Mouse (Mus musculus): Measurements from ENCODE around the gene Trnp1.
A peak's percentile ranks its signal among the peaks of the same experiment; 100 is the strongest.

Gene Trnp1

DNA sequence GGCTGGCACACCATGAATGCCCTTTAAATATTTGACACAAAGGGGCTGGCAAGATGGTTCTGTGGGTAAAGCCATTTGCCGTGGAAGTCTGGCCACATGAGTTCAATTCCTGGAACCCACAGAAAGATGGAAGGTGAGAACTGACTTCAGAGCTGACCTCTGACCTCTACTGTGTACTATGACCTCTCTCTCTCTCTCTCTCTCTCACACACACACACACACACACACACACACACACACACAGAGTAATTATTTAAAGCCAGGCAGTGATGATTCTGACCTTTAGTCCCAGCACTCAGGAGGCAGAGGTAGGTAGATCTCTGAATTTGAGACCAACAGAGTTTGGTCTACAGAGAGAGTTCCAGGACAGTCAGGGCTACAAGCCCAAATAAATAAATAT lies 38.3 kb downstream of the Trnp1 start:
- no peak for DNase-seq (ENCODE audit: low spot score)

DNA sequence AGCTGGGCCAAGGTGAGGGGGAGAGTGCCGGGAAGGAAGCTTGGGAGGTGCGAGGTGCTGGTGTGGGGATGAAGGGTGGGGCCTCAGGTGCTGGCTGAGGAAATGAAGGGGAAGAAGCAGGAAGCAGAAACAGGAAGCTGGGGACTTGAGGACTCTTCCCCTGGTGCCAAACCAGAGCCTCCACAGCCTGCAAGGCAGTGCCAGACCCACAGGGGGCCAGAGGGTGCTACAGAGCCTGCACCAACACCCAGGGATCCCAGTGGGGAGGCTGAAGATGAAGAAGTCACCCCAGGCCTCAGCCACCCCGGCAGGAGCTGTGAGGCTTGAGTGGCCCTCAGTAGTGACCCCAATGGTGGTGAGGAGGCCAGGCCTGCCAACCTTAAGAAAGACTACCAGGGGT lies 40.3 kb downstream of the Trnp1 start:
- DNase-seq (ENCODE audit: low spot score) = no peak

DNA sequence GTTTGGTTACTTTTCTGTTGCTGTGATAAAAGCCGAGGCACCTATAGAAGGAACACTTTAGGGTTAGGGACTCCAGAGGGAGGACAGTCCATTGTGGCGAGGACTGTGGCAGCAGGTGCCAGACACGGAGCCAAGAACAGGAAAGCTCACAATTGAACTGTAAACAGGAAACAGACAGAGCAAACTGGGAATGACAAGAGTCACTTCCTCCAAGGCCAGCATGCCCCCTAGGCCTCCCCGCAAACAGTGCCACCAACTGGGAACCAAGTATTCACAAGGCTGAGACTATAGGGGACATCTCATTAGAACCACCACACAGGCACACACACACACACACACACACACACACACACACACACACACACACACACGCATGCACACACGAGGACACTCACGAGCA lies 45.9 kb downstream of the Trnp1 start:
- no peak for DNase-seq (ENCODE audit: low spot score)

DNA sequence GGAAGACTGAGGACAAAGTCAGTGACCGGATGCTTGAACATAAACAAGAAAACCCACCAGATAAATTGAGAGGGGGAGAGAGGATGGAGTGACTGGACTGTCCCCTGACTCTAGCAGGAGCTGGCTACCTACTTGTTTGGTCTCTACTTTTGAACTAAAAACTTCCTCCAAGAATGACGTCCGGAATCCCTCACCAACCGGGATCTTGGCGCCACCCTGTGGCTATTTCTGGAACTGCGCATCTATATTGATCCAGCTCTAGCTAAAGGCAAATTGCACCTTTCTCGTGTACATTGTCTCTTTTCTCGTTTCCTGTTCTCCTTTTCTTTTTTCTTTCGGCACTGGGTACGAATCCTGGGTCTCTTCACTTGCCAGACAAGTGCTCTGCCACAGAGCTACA lies 46.8 kb downstream of the Trnp1 start:
- peak; percentile 86 for DNase-seq (ENCODE audit: low spot score)

DNA sequence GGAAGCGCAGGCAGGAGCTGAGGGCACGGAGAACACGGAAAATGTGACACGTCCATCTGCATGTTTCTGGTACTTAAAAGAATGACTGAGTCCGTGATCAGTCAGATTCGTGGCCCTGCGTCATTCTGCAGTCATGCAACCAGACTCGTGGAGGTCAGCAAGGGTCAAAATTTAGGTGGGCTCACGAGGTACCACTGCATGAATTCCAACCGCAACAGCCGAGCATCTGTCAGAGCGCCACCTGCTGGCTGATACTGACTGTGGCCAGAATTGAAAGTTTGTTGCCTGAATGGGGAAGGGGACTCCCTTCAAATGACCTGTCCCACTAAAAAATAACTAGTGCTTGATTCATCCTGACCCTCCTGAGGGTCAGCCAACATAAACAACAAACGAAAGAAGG lies 48.6 kb downstream of the Trnp1 start:
- DNase-seq (ENCODE audit: low spot score) = peak; percentile 26

DNA sequence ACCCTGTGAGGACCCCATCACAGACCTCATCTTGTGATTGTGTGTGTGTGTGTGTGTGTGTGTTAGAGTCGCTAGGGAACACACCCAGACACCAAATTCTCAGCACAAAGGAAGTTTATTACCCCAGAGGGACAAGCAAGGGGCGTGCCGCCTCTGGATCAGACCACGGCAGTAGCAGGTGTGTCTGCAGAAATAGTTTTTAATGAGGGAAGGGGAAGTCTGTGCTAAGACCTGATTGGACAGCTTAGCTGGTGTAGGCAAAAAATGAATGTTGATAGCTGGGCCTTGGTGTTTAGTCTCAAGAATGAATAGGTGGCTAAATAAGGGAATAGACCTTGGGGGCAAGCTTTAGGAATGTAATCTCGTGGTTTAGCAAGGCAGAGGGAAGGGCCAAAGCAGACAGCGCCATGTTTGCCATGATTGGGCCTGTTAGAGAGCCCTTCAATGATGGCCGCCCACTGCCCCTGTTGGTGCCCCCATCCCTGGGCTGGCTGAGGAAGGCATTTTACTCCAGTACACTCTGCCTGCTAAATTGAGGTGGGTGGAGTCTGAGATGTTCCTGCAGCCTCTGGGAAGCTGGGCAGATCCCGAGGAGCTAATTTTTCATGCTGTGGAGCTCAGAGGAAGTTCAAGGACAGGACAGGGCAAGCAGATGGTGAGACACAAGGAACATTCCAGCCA lies 49.5 kb downstream of the Trnp1 start:
- no peak for DNase-seq (ENCODE audit: low spot score)

DNA sequence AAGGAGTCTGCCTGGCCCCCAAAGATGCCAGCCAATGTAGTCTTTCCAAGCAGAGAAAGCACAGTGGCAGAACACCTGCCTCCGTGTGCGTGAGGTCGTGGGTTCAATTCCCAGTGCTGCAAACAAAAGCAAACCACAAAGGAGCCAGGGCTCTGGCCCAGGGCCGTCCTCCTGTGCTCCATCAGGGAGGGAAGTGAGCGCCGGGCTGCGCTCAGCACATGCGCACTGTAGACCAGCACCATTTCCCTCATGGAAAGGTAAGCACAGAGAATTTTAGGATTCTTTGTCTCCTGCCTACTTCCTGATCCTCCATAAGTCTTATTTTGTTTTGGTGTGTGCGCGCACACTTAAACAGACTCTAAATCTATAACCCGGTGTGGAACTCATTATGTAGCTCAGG lies 50.4 kb downstream of the Trnp1 start:
- DNase-seq (ENCODE audit: low spot score) = no peak

DNA sequence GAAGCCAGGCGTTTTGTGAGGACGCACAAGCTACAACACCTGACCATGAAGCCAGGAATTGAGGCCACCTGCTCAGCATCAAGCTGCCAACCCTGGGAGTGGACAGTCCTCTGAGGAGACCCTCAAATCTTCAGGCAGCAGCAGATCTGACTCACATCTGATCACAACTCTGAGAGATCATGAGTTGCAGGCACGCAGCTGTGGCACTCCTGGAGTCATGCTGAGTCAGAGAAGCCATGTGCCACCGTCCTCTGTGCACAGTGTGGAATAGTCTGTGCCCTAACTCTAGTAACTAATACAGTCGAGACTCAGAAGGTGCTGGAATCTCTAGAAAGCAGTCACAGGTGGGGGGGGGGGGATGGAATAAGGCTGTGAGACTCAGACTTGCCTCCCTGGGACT lies 51.0 kb downstream of the Trnp1 start:
- DNase-seq (ENCODE audit: low spot score) = no peak

DNA sequence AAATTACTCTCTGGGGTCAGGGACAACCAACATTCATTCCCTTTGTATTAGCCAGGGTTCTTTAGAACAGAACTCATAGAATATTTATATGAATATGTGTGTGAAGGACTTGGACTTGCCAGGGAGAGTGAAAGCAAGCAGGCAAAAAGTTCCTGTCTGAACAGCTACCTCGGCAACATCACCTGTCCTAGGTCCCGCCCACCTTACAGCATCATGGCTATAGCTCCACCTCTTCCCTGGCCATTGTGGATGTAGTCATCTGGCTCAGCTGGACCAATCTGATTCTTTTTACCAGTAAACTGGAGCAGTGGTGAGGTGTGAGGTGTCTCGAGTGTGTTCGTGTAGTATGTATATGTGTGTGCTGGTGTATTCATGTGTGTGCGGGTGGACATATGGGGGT lies 52.6 kb downstream of the Trnp1 start:
- no peak for DNase-seq (ENCODE audit: low spot score)

DNA sequence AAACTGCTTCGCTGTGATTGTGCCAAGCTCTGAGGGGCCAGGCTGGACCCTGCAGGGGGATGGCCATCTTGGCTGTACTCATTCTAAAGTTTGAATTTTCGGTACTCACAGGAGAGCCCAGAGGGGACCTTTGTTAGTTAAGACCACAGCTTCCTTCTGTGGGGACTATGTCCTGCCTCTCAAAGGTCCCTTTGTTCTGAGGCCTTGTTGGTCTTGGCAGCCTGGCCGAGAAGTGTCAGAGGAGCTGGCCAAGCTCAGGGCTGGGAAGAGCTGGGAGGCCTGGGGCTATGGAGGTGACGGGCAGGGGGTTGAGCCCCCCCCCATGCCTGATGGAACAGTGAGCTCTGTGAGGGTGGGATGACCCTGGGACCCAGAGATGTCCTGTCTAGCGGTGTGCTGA lies 55.3 kb downstream of the Trnp1 start:
- no peak for DNase-seq (ENCODE audit: low spot score)

DNA sequence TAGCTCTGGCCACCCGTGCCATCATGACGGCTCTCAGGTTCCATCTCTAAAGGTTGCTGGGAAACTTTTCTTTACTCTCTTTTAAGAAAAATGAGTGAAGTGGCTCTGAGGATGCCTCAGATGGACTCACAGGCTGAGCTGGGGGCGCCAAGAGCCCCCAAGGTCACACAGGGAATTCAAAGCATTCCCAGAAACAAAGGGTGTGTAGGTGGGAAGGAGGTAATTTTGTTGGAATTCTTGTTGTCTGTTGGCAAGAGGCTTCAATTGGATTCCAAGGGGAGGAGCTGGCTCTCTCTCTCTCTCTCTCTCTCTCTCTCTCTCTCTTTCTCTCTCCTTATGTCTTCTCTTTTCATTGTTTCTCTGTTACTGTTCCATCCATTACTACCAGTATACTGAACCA lies 56.2 kb downstream of the Trnp1 start:
- no peak for DNase-seq (ENCODE audit: low spot score)

Data from adipocyte (in vitro differentiated cells).